Mouse (Mus musculus) brain, adult 2 months (tissue): ENCODE results near the gene Msi1.

ENCODE experiments used
- DNase-seq: peaks from one replicate; pipeline ENCODE4 v3.0.0; 2011; ENCODE audit warnings: low read depth, low spot score

Gene Msi1

GRCm38 (mm10) chr5:115429359-115430186 is at the start of gene Msi1:
Msi1 (plus strand) TSS chr5:115429599.
- no peak for DNase-seq

GRCm38 (mm10) chr5:115391935-115392334 is 37.5 kb upstream of the Msi1 start:
- no peak for DNase-seq

GRCm38 (mm10) chr5:115392969-115393368 is 36.4 kb upstream of the Msi1 start:
- DNase-seq = no peak

DNA sequence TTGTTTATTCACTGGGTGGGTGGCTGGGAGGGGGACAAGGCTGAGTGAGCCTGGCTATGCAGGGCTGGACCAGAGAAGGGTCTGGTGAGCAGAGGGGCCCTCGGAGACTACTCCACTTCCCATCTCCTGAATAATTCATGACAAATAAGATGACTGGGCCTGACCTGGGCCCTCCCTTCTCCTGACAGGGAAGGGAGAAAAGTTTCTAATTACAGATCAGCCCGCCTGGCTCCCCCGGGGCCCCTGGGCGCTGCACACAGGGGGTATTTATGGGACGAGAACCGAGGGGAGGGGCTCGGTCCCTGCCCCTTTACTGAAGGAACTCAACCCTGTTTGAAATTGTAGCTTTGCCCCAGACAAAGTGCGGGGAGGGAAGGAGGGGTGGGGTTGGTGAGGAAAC is 35.2 kb upstream of the Msi1 start:
- DNase-seq = no peak

- DNase-seq = no peak
These were observed 34.6 kb upstream of the Msi1 start for GRCm38 (mm10) chr5:115394836-115395235.

- DNase-seq = peak; percentile 21
These were observed 32.7 kb upstream of the Msi1 start for GRCm38 (mm10) chr5:115396654-115397053.

- DNase-seq = peak; percentile 36
These were observed 31.3 kb upstream of the Msi1 start for GRCm38 (mm10) chr5:115397839-115398780.

GRCm38 (mm10) chr5:115402063-115402462 is 27.3 kb upstream of the Msi1 start:
- no peak for DNase-seq

GRCm38 (mm10) chr5:115403436-115404140 is 25.8 kb upstream of the Msi1 start:
- peak; percentile 8 for DNase-seq

- peak; percentile 70 for DNase-seq
These were observed 25.1 kb upstream of the Msi1 start for GRCm38 (mm10) chr5:115404241-115404794.

DNA sequence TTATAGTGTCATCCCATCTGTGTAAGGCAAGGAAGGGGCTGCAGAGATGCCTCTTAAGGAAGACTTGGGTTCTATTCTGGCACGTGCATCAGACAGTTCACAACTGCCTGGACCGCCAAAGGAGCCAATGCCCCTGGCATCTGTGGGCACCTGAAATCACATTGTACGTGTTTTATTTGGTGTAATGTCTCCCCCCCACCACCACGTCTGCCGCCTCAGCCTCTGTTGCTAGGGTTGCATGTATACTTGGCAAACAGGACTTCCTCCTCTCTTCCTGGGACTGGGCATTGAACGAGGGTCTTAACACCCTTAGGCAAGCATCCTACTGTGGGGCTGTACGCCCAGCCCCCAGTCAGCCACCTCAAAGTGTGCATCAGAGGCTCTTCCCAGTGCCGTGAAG is 24.2 kb upstream of the Msi1 start:
- DNase-seq = no peak

GRCm38 (mm10) chr5:115408110-115408509 is 21.3 kb upstream of the Msi1 start:
- DNase-seq = no peak

DNA sequence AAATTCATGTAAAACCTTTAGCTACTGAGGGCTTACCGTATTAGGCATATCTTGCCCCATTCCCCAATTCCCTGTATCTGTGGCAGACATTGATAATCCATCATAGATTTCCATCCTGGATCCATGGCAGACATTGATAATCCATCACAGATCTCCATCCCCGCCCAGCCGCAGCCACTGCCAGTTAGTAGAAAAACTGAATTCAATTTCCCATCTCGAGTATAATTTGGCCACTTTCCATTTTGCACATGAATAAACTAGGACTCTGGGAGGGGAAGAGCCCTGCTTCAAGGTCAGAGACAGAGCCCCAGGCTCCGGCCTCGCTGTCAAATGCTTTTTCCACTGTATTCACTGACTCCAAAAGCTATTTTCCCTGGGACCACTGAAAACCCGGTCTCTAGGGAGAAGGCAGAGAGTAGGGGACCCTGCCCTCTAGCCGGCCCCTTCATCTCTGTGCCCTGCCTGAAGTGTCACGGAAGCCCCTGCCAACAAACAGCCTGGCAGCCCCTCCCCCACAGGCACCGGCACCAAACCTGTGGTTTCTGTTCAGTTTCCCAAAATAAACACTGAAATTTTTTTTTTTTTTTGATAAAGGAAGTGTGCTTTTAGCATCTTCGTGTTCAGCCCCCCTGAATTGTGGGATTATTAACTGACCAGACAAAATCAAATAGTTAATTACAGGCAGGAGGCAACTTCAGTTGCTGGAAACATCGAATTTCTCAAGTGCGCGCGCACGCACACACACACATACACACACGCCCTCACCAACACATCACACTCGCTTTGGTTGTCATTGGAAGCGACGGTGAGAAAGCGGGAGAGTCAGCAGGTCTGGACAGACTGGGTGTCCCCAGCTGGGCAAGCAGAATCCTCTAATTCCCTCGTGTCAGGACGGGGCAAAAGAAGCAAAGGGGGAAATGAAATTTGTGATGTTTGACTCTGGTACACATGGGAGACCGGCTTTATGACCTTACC is 14.0 kb upstream of the Msi1 start:
- no peak for DNase-seq

GRCm38 (mm10) chr5:115428831-115429358 is 504 bp upstream of the Msi1 start:
- no peak for DNase-seq

- no peak for DNase-seq
These were observed 975 bp downstream of the Msi1 start for GRCm38 (mm10) chr5:115430187-115430960.

GRCm38 (mm10) chr5:115431061-115431897 is 1.9 kb downstream of the Msi1 start:
- peak; percentile 36 for DNase-seq

GRCm38 (mm10) chr5:115431898-115432259 is 2.5 kb downstream of the Msi1 start:
- DNase-seq = no peak

DNA sequence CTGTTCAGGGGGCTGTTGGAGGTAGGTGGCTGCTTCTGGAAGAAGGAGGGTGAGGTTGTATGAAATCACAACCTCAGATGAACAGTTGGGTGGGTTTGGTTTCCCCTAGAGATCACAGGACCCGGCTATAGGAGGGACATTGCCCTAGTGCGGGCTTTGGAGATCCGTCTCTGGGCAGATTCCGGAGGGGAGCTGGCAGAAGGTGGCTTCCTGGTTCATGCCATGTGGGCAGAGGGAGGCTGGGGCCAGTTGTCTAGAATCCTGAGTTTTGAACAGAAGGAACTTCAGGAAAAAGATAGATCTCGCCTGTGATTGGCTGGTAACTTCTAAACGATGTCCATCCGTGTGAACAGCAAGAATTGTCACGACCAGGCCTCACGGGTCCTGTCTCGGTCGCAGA is 3.0 kb downstream of the Msi1 start:
- no peak for DNase-seq
